Mouse (Mus musculus): ENCODE results near the gene Fhod1. TPM values are rescaled to one million over a fixed set of nuclear protein-coding genes. Genes with fewer than 3 reads are reported as not detected.

Fhod1 gene
- polyA plus RNA-seq, 1 experiment from 2014 or later = 2.1 TPM

- no peak overlapping the region for H3K27ac ChIP-seq
- DNase-seq (ENCODE audit: extremely low spot score, low spot score) = no peak
- H3K4me3 ChIP-seq = no peak overlapping the region
- H3K4me1 ChIP-seq = peaks cover 23% of the 10 kb centered on the region
- peaks cover 89% of the 10 kb centered on the region for H3K36me3 ChIP-seq (replicated peaks)
- 94% methylated on average over 13 of the region's 13 CpGs for WGBS
- no peaks in the 10 kb centered on the region for H3K27me3 ChIP-seq (ENCODE audit: poor library complexity, severe bottlenecking)
- no peaks in the 10 kb centered on the region for H3K9me3 ChIP-seq
These were observed 40.1 kb downstream of the Fhod1 start for GRCm38 (mm10) chr8:105307670-105308069.

GRCm38 (mm10) chr8:105306146-105306691 lies 41.5 kb downstream of the Fhod1 start:
- no peak for DNase-seq (ENCODE audit: extremely low spot score, low spot score)
- WGBS = 65% methylated on average over 5 of the region's 5 CpGs
- peaks cover 89% of the 10 kb centered on the region for H3K36me3 ChIP-seq (replicated peaks)
- no peaks in the 10 kb centered on the region for H3K27me3 ChIP-seq (ENCODE audit: poor library complexity, severe bottlenecking)
- H3K27ac ChIP-seq = peak overlapping the region; percentile 75
- H3K4me1 ChIP-seq = peaks cover 23% of the 10 kb centered on the region
- no peaks in the 10 kb centered on the region for H3K9me3 ChIP-seq
- H3K4me3 ChIP-seq = peak overlapping the region; percentile 43

GRCm38 (mm10) chr8:105305211-105306145 lies 42.3 kb downstream of the Fhod1 start, which contains the start of gene Elmo3:
Elmo3 (plus strand) TSS chr8:105305601.
- H3K27ac ChIP-seq = peak within 1 kb of the TSS; percentile 75
- peaks cover 91% of the 10 kb centered on the region for H3K36me3 ChIP-seq (replicated peaks)

GRCm38 (mm10) chr8:105304325-105305210 lies 43.2 kb downstream of the Fhod1 start:
- 84% methylated on average over 9 of the region's 9 CpGs for WGBS
- Histone ChIP-seq H3K9me3 (no peaks in the 10 kb centered on the region), H3K4me3 (no peak overlapping the region), H3K36me3 (replicated peaks) (peaks cover 91% of the 10 kb centered on the region), H3K27ac (no peak overlapping the region), H3K27me3 (ENCODE audit: poor library complexity, severe bottlenecking) (no peaks in the 10 kb centered on the region), H3K4me1 (peaks cover 23% of the 10 kb centered on the region)
- DNase-seq (ENCODE audit: extremely low spot score, low spot score) = no peak

More at GRCm38 (mm10) chr8:105305211-105306145, 42.3 kb downstream of the Fhod1 start, which contains the start of gene Elmo3:
- H3K27me3 ChIP-seq (ENCODE audit: poor library complexity, severe bottlenecking) = no peaks in the 10 kb centered on the region
- H3K9me3 ChIP-seq = no peaks in the 10 kb centered on the region
- peak within 1 kb of the TSS; percentile 43 for H3K4me3 ChIP-seq
- H3K4me1 ChIP-seq = peaks cover 23% of the 10 kb centered on the region
- DNase-seq (ENCODE audit: extremely low spot score, low spot score) = peak; percentile 52
- 8% methylated on average over 30 of the region's 30 CpGs for WGBS

GRCm38 (mm10) chr8:105303874-105304273 lies 43.9 kb downstream of the Fhod1 start:
- DNase-seq (ENCODE audit: extremely low spot score, low spot score) = no peak
- Histone ChIP-seq H3K27me3 (ENCODE audit: poor library complexity, severe bottlenecking) (no peaks in the 10 kb centered on the region), H3K4me3 (no peak overlapping the region), H3K27ac (no peak overlapping the region), H3K9me3 (no peaks in the 10 kb centered on the region), H3K36me3 (replicated peaks) (peaks cover 91% of the 10 kb centered on the region), H3K4me1 (peaks cover 28% of the 10 kb centered on the region)
- WGBS = 93% methylated on average over 9 of the region's 9 CpGs

GRCm38 (mm10) chr8:105303396-105303795 lies 44.4 kb downstream of the Fhod1 start:
- no peaks in the 10 kb centered on the region for H3K27me3 ChIP-seq (ENCODE audit: poor library complexity, severe bottlenecking)
- no peaks in the 10 kb centered on the region for H3K9me3 ChIP-seq
- H3K4me1 ChIP-seq = peaks cover 33% of the 10 kb centered on the region
- no peak overlapping the region for H3K4me3 ChIP-seq
- 88% methylated on average over 8 of the region's 8 CpGs for WGBS
- no peak overlapping the region for H3K27ac ChIP-seq
- DNase-seq (ENCODE audit: extremely low spot score, low spot score) = no peak
- peaks cover 91% of the 10 kb centered on the region for H3K36me3 ChIP-seq (replicated peaks)

GRCm38 (mm10) chr8:105299962-105300361 lies 47.8 kb downstream of the Fhod1 start:
- Histone ChIP-seq H3K36me3 (replicated peaks) (peaks cover 67% of the 10 kb centered on the region), H3K4me1 (peaks cover 31% of the 10 kb centered on the region), H3K27me3 (ENCODE audit: poor library complexity, severe bottlenecking) (no peaks in the 10 kb centered on the region), H3K27ac (no peak overlapping the region), H3K9me3 (no peaks in the 10 kb centered on the region), H3K4me3 (no peak overlapping the region)
- no peak for DNase-seq (ENCODE audit: extremely low spot score, low spot score)
- WGBS = 95% methylated on average over 8 of the region's 8 CpGs

GRCm38 (mm10) chr8:105298351-105299252 lies 49.2 kb downstream of the Fhod1 start:
- Histone ChIP-seq H3K36me3 (replicated peaks) (peaks cover 54% of the 10 kb centered on the region), H3K4me1 (peaks cover 23% of the 10 kb centered on the region), H3K27me3 (ENCODE audit: poor library complexity, severe bottlenecking) (peaks cover 3% of the 10 kb centered on the region), H3K27ac (peak overlapping the region; percentile 92), H3K4me3 (peak overlapping the region; percentile 98), H3K9me3 (no peaks in the 10 kb centered on the region)
- WGBS = 70% methylated on average over 18 of the region's 18 CpGs
- DNase-seq (ENCODE audit: extremely low spot score, low spot score) = no peak

- H3K36me3 ChIP-seq (replicated peaks) = peaks cover 44% of the 10 kb centered on the region
- H3K27me3 ChIP-seq (ENCODE audit: poor library complexity, severe bottlenecking) = peaks cover 12% of the 10 kb centered on the region
- WGBS = under 1% methylated on average over 58 of the region's 58 CpGs
- DNase-seq (ENCODE audit: extremely low spot score, low spot score) = peak; percentile 94
- peaks cover 26% of the 10 kb centered on the region for H3K4me1 ChIP-seq
- H3K9me3 ChIP-seq = no peaks in the 10 kb centered on the region
- peak within 1 kb of the TSS; percentile 98 for H3K4me3 ChIP-seq
- peak within 1 kb of the TSS; percentile 92 for H3K27ac ChIP-seq
These were observed 50.1 kb downstream of the Fhod1 start, which contains the start of gene E2f4 for GRCm38 (mm10) chr8:105297511-105298192. E2f4 (plus strand) TSS chr8:105297663.

- 78% methylated on average over 11 of the region's 11 CpGs for WGBS
- Histone ChIP-seq H3K4me1 (peaks cover 26% of the 10 kb centered on the region), H3K4me3 (peak within 1 kb of the TSS; percentile 98), H3K9me3 (no peaks in the 10 kb centered on the region), H3K27me3 (ENCODE audit: poor library complexity, severe bottlenecking) (peaks cover 17% of the 10 kb centered on the region), H3K36me3 (replicated peaks) (peaks cover 28% of the 10 kb centered on the region), H3K27ac (peak within 1 kb of the TSS; percentile 92; the same call in 1 of the 2 replicates)
- DNase-seq (ENCODE audit: extremely low spot score, low spot score) = no peak
These were observed 51.7 kb downstream of the Fhod1 start, which contains the start of gene Exoc3l for GRCm38 (mm10) chr8:105295895-105296573. Exoc3l (minus strand) TSS chr8:105296101.

- Histone ChIP-seq H3K27ac (no peak overlapping the region), H3K4me3 (peak overlapping the region; percentile 29)
These were observed 52.5 kb downstream of the Fhod1 start for GRCm38 (mm10) chr8:105295256-105295655.

More at GRCm38 (mm10) chr8:105295256-105295655, 52.5 kb downstream of the Fhod1 start:
- H3K4me1 ChIP-seq = peaks cover 34% of the 10 kb centered on the region
- 70% methylated on average over 11 of the region's 11 CpGs for WGBS
- no peaks in the 10 kb centered on the region for H3K9me3 ChIP-seq
- peaks cover 20% of the 10 kb centered on the region for H3K36me3 ChIP-seq (replicated peaks)
- no peak for DNase-seq (ENCODE audit: extremely low spot score, low spot score)
- peaks cover 25% of the 10 kb centered on the region for H3K27me3 ChIP-seq (ENCODE audit: poor library complexity, severe bottlenecking)
